Mouse (Mus musculus) kidney, postnatal 0 days (tissue): ENCODE data around the gene Ctcf. TPM values are rescaled to one million over a fixed set of nuclear protein-coding genes. Genes with fewer than 3 reads are reported as not detected.

Source experiments
- ATAC-seq: fragments of 200-750 bp; cut with Nextera tagmentation; replicated peaks from 2 replicates; pipeline ENCODE4 v1.8.0; 2017; ENCODE audit warnings: low read depth, moderate number of reproducible peaks, moderate TSS enrichment, moderate library complexity; ENCODE audit not compliant: low FRiP score
- DNase-seq: peaks from one replicate; pipeline ENCODE4 v3.0.0-alpha.2; 2016; ENCODE audit warnings: low spot score
- H3K27ac ChIP-seq: fragments of 300-500 bp; sonication (generic); 2 replicates; pipeline ENCODE4 v1.5.1; 2014; ENCODE audit warnings: mild to moderate bottlenecking
- H3K27me3 ChIP-seq: fragments of 300-500 bp; sonication (generic); 2 replicates; pipeline ENCODE4 v1.6.1; 2014; ENCODE audit warnings: low read length, mixed read lengths; ENCODE audit not compliant: insufficient read depth
- H3K36me3 ChIP-seq: fragments of 300-500 bp; sonication (generic); 2 replicates; pipeline ENCODE4 v1.6.1; 2014; ENCODE audit warnings: low read length, mixed read lengths; ENCODE audit not compliant: insufficient read depth
- H3K4me1 ChIP-seq: fragments of 300-500 bp; sonication (generic); replicated peaks from 2 replicates; pipeline ENCODE4 v1.6.1; 2014; ENCODE audit warnings: antibody characterized with exemption, low read length, mixed read lengths; ENCODE audit not compliant: insufficient read depth
- H3K4me2 ChIP-seq: fragments of 300-500 bp; sonication (generic); 2 replicates; pipeline ENCODE4 v1.6.1; 2014; ENCODE audit warnings: mild to moderate bottlenecking, low read length, moderate library complexity, mixed read lengths
- H3K4me3 ChIP-seq: fragments of 300-500 bp; sonication (generic); replicated peaks from 2 replicates; pipeline ENCODE4 v1.5.1; 2014; ENCODE audit warnings: low read depth, low read length
- H3K9ac ChIP-seq: fragments of 300-500 bp; sonication (generic); 2 replicates; pipeline ENCODE4 v1.6.1; 2014; ENCODE audit warnings: low read depth, low read length
- H3K9me3 ChIP-seq: fragments of 300-500 bp; sonication (generic); replicated peaks from 2 replicates; pipeline ENCODE4 v1.6.1; 2016; ENCODE audit warnings: low read length, inconsistent platforms, mixed read lengths
- CTCF ChIP-seq: IDR thresholded peaks from 2 replicates; pipeline ENCODE4 v1.5.1; 2016; ENCODE audit warnings: antibody characterized with exemption, low read depth, mild to moderate bottlenecking, moderate library complexity
- WGBS: fragments of 180-500 bp; shearing (Covaris S2); extraction: QIAGEN DNeasy Blood & Tissue Kit; methylation state at CpG from one replicate; pipeline ENCODE4 v1.1.7; 2014; 5-methylcytosine and 5-hydroxymethylcytosine counted together
- polyA plus RNA-seq: library from polyadenylated mRNA; unstranded; fragments of >200 nt; fragmentation: Nextera tagmentation; extraction: Ambion mirVana; gene quantifications from 2 replicates; pipeline ENCODE4 v1.2.1, GENCODE M21; 2015

The Ctcf gene
- polyA plus RNA-seq, 1 experiment from 2014 or later = 89.4 TPM

DNA sequence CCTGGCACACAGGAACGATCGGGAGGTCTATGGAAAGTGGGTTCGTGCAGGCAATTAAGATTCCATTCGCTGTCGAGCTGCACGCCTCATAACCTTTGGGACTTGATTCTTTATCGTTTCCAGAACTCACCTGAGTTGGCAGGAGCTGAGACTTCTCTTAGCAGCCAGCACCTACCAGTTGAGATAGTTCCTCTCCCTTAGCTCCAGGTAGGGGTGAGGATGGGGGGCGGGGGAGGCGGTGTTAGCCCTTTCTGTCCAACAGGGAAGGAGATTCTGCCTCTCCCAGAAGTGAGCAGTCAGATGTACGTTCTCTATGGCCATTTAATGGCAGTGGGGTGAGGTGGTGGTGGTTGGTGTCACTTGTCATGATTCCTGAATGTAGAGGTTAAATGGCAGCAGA lies 29.3 kb upstream of the Ctcf start:
- WGBS = 7% methylated on average over 10 of the region's 10 CpGs
- no peak for DNase-seq
- peak overlapping the region; percentile 89 for H3K9ac ChIP-seq
- no peaks in the 10 kb centered on the region for H3K36me3 ChIP-seq
- 0 out of 2 replicates have a peak, but pooled peaks have one; percentile 5 for ATAC-seq
- peaks cover 10% of the 10 kb centered on the region; the same call in 1 of the 2 replicates for H3K4me1 ChIP-seq
- H3K27ac ChIP-seq = peak overlapping the region; percentile 96
- H3K4me2 ChIP-seq = peak overlapping the region; percentile 82
- TF ChIP-seq CTCF = no peak
- no peaks in the 10 kb centered on the region for H3K9me3 ChIP-seq
- no peaks in the 10 kb centered on the region for H3K27me3 ChIP-seq
- peak overlapping the region; percentile 74 for H3K4me3 ChIP-seq

DNA sequence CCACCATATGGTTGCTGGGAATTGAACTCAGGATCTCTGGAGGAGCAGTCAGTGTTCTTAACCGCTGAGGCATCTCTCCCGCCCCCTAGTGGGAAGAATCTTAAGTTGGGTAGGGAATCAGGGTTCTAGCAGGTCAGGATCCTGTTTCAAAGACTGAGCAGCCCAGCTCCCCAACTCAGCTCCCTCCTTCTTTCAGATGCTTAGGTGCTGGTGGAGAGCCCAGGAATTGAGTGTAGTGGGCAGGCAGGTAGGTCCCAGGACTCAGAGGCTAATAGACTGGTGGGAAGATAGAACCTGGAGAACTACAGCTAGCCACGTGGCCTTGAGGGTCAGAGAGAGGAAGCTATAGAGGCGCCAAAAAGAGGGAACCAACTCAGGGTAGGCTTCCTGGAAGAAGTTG lies 28.7 kb upstream of the Ctcf start:
- WGBS = 33% methylated on average over 4 of the region's 4 CpGs
- TF ChIP-seq CTCF = peak; percentile 66
- Histone ChIP-seq H3K27ac (peak overlapping the region; percentile 96), H3K4me3 (no peak overlapping the region), H3K9me3 (no peaks in the 10 kb centered on the region), H3K4me2 (peak overlapping the region; percentile 82; the same call in 1 of the 2 replicates), H3K4me1 (peaks cover 11% of the 10 kb centered on the region; the same call in 1 of the 2 replicates), H3K27me3 (no peaks in the 10 kb centered on the region), H3K9ac (no peak overlapping the region), H3K36me3 (no peaks in the 10 kb centered on the region)
- no peak for ATAC-seq
- no peak for DNase-seq

DNA sequence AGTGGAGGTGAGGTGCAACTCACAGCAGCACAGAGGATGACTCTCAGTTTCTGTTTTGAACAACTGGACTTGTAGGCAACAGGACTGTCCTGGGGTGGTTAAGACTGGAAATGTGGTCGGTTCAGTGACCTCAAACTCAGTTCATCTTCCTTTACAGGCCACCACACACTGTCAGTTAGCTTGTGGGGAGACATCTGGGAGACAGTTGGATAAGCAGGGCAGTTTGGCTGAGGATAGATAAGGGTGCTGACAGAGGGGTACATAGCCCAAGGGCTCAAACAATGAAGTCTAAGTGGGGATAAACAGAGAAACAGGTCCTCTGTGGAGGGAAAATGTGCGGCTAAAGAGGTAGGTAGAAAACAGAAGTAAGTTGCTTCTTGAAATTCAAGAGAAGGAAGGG lies 27.0 kb upstream of the Ctcf start:
- Histone ChIP-seq H3K27ac (no peak overlapping the region), H3K4me2 (no peak overlapping the region), H3K9me3 (no peaks in the 10 kb centered on the region), H3K36me3 (no peaks in the 10 kb centered on the region), H3K4me3 (no peak overlapping the region), H3K27me3 (no peaks in the 10 kb centered on the region), H3K9ac (no peak overlapping the region), H3K4me1 (peaks cover 21% of the 10 kb centered on the region; the same call in 1 of the 2 replicates)
- no peak for DNase-seq
- no peak for TF ChIP-seq CTCF
- WGBS = 73% methylated on average over 2 of the region's 2 CpGs
- no peak for ATAC-seq

DNA sequence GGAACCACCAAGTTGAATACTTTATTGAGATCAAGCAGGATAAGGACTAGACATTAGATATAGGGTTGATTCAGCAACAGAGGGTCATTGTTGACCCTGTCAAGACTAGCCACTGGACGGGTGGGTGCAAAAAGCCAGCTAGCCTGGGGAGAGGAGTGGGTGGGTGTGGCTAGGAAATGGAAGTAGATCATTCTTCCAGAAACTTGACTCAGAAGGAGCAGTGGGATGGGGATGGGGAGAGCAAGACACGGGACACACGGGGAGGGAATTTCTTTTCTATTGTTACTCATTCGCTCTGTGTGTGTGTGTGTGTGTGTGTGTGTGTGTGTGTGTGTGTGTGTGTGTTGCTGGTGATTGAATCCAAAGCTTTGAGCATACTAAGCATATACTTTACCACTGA lies 26.6 kb upstream of the Ctcf start:
- ATAC-seq (no peak), DNase-seq (no peak)
- H3K4me1 ChIP-seq = peaks cover 23% of the 10 kb centered on the region; the same call in 1 of the 2 replicates
- H3K9ac ChIP-seq = no peak overlapping the region
- no peak overlapping the region for H3K4me3 ChIP-seq
- 31% methylated on average over 4 of the region's 4 CpGs for WGBS
- TF ChIP-seq CTCF = no peak
- H3K9me3 ChIP-seq = no peaks in the 10 kb centered on the region
- H3K27me3 ChIP-seq = no peaks in the 10 kb centered on the region
- no peak overlapping the region for H3K27ac ChIP-seq
- H3K4me2 ChIP-seq = no peak overlapping the region
- no peaks in the 10 kb centered on the region for H3K36me3 ChIP-seq

DNA sequence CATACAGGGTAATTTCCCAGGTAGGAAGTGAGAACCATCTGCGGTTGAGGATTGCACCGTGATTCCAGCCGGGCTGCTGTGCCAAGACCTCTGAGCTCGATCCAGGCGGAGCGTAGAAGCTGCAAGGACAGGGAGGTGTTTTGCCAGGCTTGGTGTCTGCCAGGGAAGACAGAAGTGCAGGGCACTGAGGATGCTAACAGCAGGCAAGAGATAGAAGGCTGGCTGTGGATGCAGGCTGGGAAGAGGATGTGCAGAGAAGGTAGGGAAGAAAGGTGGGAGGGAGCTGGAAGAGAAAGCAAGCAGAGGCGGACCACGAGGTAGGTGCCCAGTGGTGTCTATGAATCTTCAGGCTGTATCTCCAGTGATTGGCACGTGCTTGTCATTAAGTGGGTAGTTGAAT lies 24.5 kb upstream of the Ctcf start:
- no peaks in the 10 kb centered on the region for H3K9me3 ChIP-seq
- TF ChIP-seq CTCF = no peak
- no peaks in the 10 kb centered on the region for H3K27me3 ChIP-seq
- DNase-seq (no peak), ATAC-seq (no peak)
- 87% methylated on average over 9 of the region's 9 CpGs for WGBS
- no peak overlapping the region for H3K27ac ChIP-seq
- no peak overlapping the region for H3K4me3 ChIP-seq
- H3K9ac ChIP-seq = no peak overlapping the region
- peaks cover 16% of the 10 kb centered on the region for H3K36me3 ChIP-seq
- peaks cover 23% of the 10 kb centered on the region; the same call in 1 of the 2 replicates for H3K4me1 ChIP-seq
- H3K4me2 ChIP-seq = no peak overlapping the region

DNA sequence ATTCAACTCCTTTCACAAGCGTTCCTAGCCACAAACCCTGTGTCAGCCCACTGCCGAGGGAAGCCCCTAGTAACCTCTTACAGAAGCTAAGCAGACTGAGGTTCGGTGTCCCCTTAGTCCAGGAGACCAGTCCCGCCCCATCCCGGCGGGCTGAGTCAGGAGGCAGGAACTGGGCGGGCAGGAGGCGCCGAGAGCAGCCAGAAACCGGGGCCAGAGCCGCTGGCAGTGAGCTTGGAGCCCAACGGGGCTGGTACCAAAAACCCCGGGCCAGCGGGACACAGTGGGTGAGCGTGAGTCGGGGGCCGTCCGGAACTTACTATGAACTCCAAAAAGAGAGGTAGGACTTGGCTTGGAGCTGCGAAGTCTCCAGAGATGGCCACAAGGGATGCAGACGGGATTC lies 23.3 kb upstream of the Ctcf start:
- TF ChIP-seq CTCF = no peak
- H3K4me3 ChIP-seq = peak overlapping the region; percentile 46
- no peak for ATAC-seq
- no peaks in the 10 kb centered on the region for H3K27me3 ChIP-seq
- WGBS = 4% methylated on average over 20 of the region's 20 CpGs
- H3K9ac ChIP-seq = 0 out of 2 replicates have a peak overlapping the region, but pooled peaks have one; percentile 46
- peak overlapping the region; percentile 84 for H3K4me2 ChIP-seq
- H3K36me3 ChIP-seq = peaks cover 27% of the 10 kb centered on the region
- H3K9me3 ChIP-seq = no peaks in the 10 kb centered on the region
- peaks cover 18% of the 10 kb centered on the region; the same call in 1 of the 2 replicates for H3K4me1 ChIP-seq
- H3K27ac ChIP-seq = no peak overlapping the region
- no peak for DNase-seq
